In genomic region chr4:102560676-102561280, GRCm38 (mm10) we compare ENCODE assay signal across 23 mouse cellular contexts.
A peak's percentile ranks its signal among the peaks of the same experiment; 100 is the strongest.
DNase-seq lines count a peak whose midpoint lies in the region; ATAC-seq and TF ChIP-seq lines count a peak whose summit lies in the region.
"Had no signal": no experiment of that assay in that cellular context is flagged by ENCODE, and none has a peak within 500 bp of the region (broad histone marks: within the 10 kb centered on the region; RNA-seq: fewer than 3 reads in every experiment).

No protein-coding gene starts in this region.

- H3K27ac ChIP-seq in limb, embryonic 14.5 days (replicated peaks; ENCODE audit: low read depth, low read length): no peak overlapping the region
- H3K27ac ChIP-seq in limb, embryonic 10.5 days: no peak overlapping the region
- H3K27ac ChIP-seq: embryonic facial prominence, embryonic 10.5 days; forebrain, embryonic 10.5 days; heart, adult 2 months; heart, embryonic 15.5 days; hindbrain, embryonic 10.5 days; hindbrain, embryonic 14.5 days; intestine, embryonic 15.5 days had no signal

- no peak overlapping the region for H3K4me3 ChIP-seq in limb, embryonic 14.5 days (replicated peaks; ENCODE audit: low read length)
- H3K4me3 ChIP-seq in limb, embryonic 10.5 days: no peak overlapping the region
- H3K4me3 ChIP-seq: embryonic facial prominence, embryonic 10.5 days; forebrain, embryonic 10.5 days; heart, adult 2 months; heart, embryonic 15.5 days; hindbrain, embryonic 10.5 days; intestine, embryonic 15.5 days had no signal

- DNase-seq in limb, embryonic 14.5 days (ENCODE audit: low spot score): no peak
- DNase-seq in limb, embryonic 10.5 days (ENCODE audit: low spot score): no peak
- peak; percentile 63 for DNase-seq in cerebellum, adult 11-12 months
- peak; percentile 66 for DNase-seq in cerebellum, adult 9-10 months
- peak; percentile 98 for DNase-seq in fat pad, adult 2 months (ENCODE audit: extremely low read depth, low read depth, low spot score)
- no peak for DNase-seq in frontal cortex, postnatal 36 days (ENCODE audit: low spot score in 2 of 2)
- no peak for DNase-seq in frontal cortex, postnatal 25 days (ENCODE audit: low spot score in 2 of 2)
- DNase-seq: adrenal gland, postnatal 14 days; gastrocnemius, postnatal 14 days; heart, adult 2 months; heart, postnatal 14 days; kidney, adult 18-20 months had no signal

- WGBS in limb, embryonic 14.5 days: 63% methylated on average over 12 of the region's 12 CpGs
- WGBS in limb, embryonic 10.5 days: 89% methylated on average over 12 of the region's 12 CpGs

- no peak overlapping the region for H3K4me2 ChIP-seq in limb, embryonic 14.5 days (replicated peaks; ENCODE audit: low read depth, low read length, severe bottlenecking)
- H3K4me2 ChIP-seq: heart, embryonic 11.5 days; heart, embryonic 15.5 days; hindbrain, embryonic 14.5 days; intestine, embryonic 15.5 days had no signal

- TF ChIP-seq POLR2A in limb, embryonic 14.5 days (IDR thresholded peaks at IDR 0.05; ENCODE audit: borderline replicate concordance, extremely low read depth, insufficient read depth, insufficient read length): no peak

- ATAC-seq in limb, embryonic 14.5 days (ENCODE audit: low FRiP score, low read depth): peak; percentile 29; the same call in 1 of the 2 replicates
- ATAC-seq: activated CD4-positive, CD25-positive, alpha-beta regulatory T cell, adult 4 months; forebrain, embryonic 14.5 days; intestine, embryonic 15.5 days; Patski had no signal

- no peaks in the 10 kb centered on the region for H3K27me3 ChIP-seq in limb, embryonic 14.5 days (ENCODE audit: control insufficient read depth, insufficient read depth, low read length)
- H3K27me3 ChIP-seq in limb, embryonic 10.5 days (ENCODE audit: low read depth, poor library complexity, severe bottlenecking): no peaks in the 10 kb centered on the region
- H3K27me3 ChIP-seq: CH12.LX; heart, embryonic 15.5 days; intestine, embryonic 15.5 days; Patski had no signal

- H3K9me3 ChIP-seq in limb, embryonic 14.5 days (ENCODE audit: control insufficient read depth, low read length): no peaks in the 10 kb centered on the region
- no peaks in the 10 kb centered on the region for H3K9me3 ChIP-seq in limb, embryonic 10.5 days (replicated peaks)
- H3K9me3 ChIP-seq: embryonic facial prominence, embryonic 10.5 days; forebrain, embryonic 10.5 days; heart, embryonic 15.5 days; hindbrain, embryonic 10.5 days; intestine, embryonic 15.5 days had no signal

- H3K9ac ChIP-seq in limb, embryonic 14.5 days (ENCODE audit: low read depth, low read length, severe bottlenecking): no peak overlapping the region
- H3K9ac ChIP-seq: heart, embryonic 15.5 days; hindbrain, embryonic 14.5 days; intestine, embryonic 15.5 days had no signal

- H3K4me1 ChIP-seq in limb, embryonic 14.5 days (ENCODE audit: control insufficient read depth, insufficient read depth, low read length): peaks cover 6% of the 10 kb centered on the region
- peaks cover 2% of the 10 kb centered on the region for H3K4me1 ChIP-seq in limb, embryonic 10.5 days

- H3K36me3 ChIP-seq in limb, embryonic 14.5 days (ENCODE audit: control insufficient read depth, insufficient read depth, low read length): no peaks in the 10 kb centered on the region
- H3K36me3 ChIP-seq in limb, embryonic 10.5 days: no peaks in the 10 kb centered on the region
- H3K36me3 ChIP-seq: embryonic facial prominence, embryonic 10.5 days; forebrain, embryonic 10.5 days; heart, embryonic 15.5 days; hindbrain, embryonic 10.5 days; intestine, embryonic 15.5 days had no signal

Comparison
In these comparisons a context has a peak if more than half of its experiments do, and no peak if none do; other contexts are left out.
1. DNase-seq: peak in cerebellum, adult 11-12 months (single experiment), cerebellum, adult 9-10 months (single experiment) and fat pad, adult 2 months (single experiment); none in limb, embryonic 14.5 days (single experiment), limb, embryonic 10.5 days (single experiment), frontal cortex, postnatal 36 days (0 of 2) and frontal cortex, postnatal 25 days (0 of 2).